Mouse (Mus musculus): ENCODE measurements around the gene Actb. TPM values are rescaled to one million over a fixed set of nuclear protein-coding genes. Genes with fewer than 3 reads are reported as not detected.

Actb gene
- polyA plus RNA-seq, 1 experiment from 2014 or later, result 12,389 TPM

DNA sequence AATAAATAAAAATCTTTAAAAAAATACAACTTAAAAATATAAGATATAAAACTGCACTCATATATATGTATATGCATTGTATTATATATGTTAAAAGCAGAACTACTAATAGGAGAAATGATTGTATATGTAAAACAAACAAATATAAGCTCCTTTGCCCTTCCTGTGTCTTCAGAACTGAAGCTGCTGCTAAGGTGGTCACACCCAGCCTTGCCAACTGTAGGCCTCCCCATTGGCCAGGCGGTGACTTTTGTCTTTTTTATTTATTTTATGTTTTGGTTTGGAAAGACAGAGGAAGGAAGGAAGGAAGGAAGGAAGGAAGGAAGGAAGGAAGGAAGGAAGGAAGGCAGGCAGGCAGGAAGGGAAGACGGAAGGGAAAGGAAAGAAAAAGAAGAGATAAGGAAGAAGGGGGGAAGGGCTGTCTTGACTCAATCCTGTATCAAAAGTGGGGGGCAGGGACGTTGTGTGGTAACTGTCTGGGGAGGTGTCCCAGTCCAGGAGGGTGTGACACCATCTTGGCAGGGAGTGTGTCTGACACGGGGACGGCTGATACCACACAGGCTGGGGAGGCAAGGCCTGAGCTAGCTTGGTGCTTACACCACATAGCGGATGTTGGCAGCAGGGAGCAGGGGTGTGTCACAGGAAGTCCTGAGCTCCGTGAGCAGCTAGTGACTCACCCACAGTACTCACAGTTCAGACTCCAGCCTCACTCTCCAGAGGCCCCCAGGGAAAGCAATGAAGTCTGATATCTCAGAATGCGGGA lies 13.9 kb upstream of the Actb start:
- WGBS, result 73% methylated on average over 8 of the region's 8 CpGs
- no peak overlapping the region for H3K4me2 ChIP-seq
- no peak overlapping the region for H3K27ac ChIP-seq
- no peak overlapping the region for H3K9ac ChIP-seq
- no peak overlapping the region for H3K4me3 ChIP-seq (replicated peaks)
- no peaks in the 10 kb centered on the region for H3K4me1 ChIP-seq
- no peaks in the 10 kb centered on the region for H3K36me3 ChIP-seq (replicated peaks)
- no peaks in the 10 kb centered on the region for H3K27me3 ChIP-seq
- no peak for ATAC-seq (ENCODE audit: low FRiP score)
- no peaks in the 10 kb centered on the region for H3K9me3 ChIP-seq

DNA sequence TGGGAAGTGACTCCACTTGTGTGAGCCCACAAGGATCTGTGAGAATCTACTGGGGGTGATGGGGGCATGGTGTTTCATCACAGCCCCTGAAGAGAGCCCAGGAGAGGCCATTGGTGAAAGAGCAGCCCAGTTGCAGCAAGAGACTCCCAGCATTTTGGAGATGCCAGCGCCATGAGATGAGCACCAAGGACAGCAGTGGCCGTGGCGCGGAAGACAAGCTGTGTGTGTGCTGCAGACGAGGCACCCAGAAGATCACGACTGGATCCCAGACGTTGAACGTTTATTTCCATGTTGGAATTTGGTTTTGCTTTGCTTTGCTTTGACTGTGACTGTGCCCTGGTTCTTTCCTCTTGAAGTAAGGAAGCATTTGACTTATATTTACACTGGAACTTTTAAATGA lies 10.8 kb upstream of the Actb start:
- H3K4me3 ChIP-seq (replicated peaks), result no peak overlapping the region
- no peak overlapping the region for H3K4me2 ChIP-seq
- WGBS, result 96% methylated on average over 8 of the region's 8 CpGs
- H3K36me3 ChIP-seq (replicated peaks), result no peaks in the 10 kb centered on the region
- H3K27ac ChIP-seq, result no peak overlapping the region
- H3K9ac ChIP-seq, result no peak overlapping the region
- H3K4me1 ChIP-seq, result no peaks in the 10 kb centered on the region
- no peak for ATAC-seq (ENCODE audit: low FRiP score)
- no peaks in the 10 kb centered on the region for H3K9me3 ChIP-seq
- H3K27me3 ChIP-seq, result no peaks in the 10 kb centered on the region

DNA sequence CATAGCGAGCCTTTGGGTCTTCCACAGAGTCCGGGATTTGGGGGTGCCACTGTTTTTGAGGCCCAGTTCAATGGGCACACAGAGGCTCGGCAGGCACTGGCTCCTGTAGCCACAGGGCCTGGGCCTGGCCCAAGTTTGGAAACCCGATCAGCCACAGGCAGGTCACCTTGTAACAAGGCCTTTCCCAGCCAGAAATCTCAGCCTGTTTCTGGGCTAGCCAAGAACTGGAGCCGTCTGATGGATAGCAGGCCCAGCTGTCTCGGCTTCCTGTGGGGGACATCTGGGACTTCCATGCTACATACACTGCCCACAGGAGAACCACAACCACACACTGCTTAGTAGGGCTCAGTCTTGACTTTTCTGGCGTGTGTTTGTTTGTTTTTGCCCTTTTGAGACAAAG lies 10.0 kb upstream of the Actb start:
- Histone ChIP-seq H3K27ac (no peak overlapping the region), H3K36me3 (replicated peaks) (no peaks in the 10 kb centered on the region), H3K4me3 (replicated peaks) (no peak overlapping the region), H3K4me2 (no peak overlapping the region), H3K9ac (no peak overlapping the region), H3K4me1 (no peaks in the 10 kb centered on the region), H3K27me3 (no peaks in the 10 kb centered on the region), H3K9me3 (no peaks in the 10 kb centered on the region)
- ATAC-seq (ENCODE audit: low FRiP score), result no peak
- WGBS, result 87% methylated on average over 7 of the region's 7 CpGs

GRCm38 (mm10) chr5:142915231-142915630 lies 8.7 kb upstream of the Actb start:
- ATAC-seq (ENCODE audit: low FRiP score), result no peak
- Histone ChIP-seq H3K4me2 (no peak overlapping the region), H3K4me1 (no peaks in the 10 kb centered on the region), H3K27ac (no peak overlapping the region), H3K9me3 (no peaks in the 10 kb centered on the region), H3K4me3 (replicated peaks) (no peak overlapping the region), H3K9ac (no peak overlapping the region), H3K36me3 (replicated peaks) (no peaks in the 10 kb centered on the region), H3K27me3 (no peaks in the 10 kb centered on the region)
- 94% methylated on average over 11 of the region's 11 CpGs for WGBS

DNA sequence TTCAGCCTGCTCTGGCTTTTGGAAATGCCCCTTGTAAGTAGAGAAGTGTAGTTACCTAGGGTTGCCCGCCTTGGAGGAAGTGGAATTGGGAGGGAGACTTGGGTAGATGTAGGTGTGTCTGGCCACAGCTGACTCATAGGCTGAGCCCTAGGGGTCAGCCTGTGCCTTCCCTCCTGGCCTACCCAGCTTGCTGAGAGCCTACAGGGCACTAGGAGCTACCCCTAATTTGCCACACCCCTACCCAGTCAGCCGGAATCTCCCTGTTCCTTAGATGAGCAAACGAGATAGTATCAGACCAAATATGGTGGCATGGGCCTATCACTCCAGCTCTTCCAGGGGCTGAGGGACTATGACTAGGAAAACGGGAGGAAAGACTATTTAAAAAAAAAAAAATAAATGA lies 6.2 kb upstream of the Actb start:
- Histone ChIP-seq H3K27me3 (no peaks in the 10 kb centered on the region), H3K36me3 (replicated peaks) (no peaks in the 10 kb centered on the region), H3K9ac (no peak overlapping the region), H3K9me3 (no peaks in the 10 kb centered on the region), H3K4me1 (peaks cover 22% of the 10 kb centered on the region), H3K4me3 (replicated peaks) (no peak overlapping the region), H3K27ac (no peak overlapping the region), H3K4me2 (no peak overlapping the region)
- ATAC-seq (ENCODE audit: low FRiP score), result no peak
- WGBS, result 79% methylated on average over 4 of the region's 4 CpGs

DNA sequence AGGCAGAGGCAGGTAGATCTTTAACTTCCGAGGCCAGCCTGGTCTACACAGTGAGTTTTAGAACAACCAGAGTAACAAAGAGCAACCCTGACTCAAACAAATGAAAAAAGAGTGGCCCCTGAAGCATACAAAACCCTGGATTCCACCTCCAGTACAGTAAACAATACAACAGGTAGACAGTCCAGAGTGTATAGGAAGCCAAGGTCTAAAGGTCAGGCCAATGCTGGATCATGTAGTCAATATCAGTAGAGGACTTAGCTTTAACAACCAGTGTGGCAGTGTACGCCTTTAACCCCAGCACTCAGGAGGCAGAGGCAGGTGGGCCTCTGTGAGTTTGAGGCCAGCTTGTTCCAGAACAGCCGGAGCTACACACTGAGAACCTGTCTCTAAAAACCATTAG lies 5.8 kb upstream of the Actb start:
- Histone ChIP-seq H3K4me2 (no peak overlapping the region), H3K4me3 (replicated peaks) (no peak overlapping the region), H3K27ac (no peak overlapping the region), H3K9ac (no peak overlapping the region), H3K27me3 (no peaks in the 10 kb centered on the region), H3K36me3 (replicated peaks) (no peaks in the 10 kb centered on the region), H3K9me3 (no peaks in the 10 kb centered on the region), H3K4me1 (peaks cover 26% of the 10 kb centered on the region)
- no peak for ATAC-seq (ENCODE audit: low FRiP score)
- 91% methylated on average over 3 of the region's 3 CpGs for WGBS

DNA sequence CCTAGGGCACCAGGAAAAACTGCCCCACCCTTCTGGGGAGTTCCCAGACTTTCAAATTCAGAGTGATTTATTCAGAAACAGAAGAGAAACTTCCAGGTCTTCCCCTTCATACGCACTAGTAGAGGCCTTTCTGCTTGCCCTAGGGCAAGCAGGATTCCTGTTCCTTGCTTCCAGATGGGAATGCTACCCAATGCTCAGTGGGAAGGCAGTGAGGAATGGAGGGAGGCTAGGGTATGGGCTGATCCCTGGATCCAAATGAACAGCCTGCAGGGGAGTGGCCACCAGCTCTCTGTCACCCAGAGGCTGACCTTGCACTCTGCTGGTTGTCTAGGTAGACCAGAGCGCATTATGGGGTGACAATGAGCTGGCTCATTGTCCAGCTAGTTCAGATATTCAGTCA lies 5.1 kb upstream of the Actb start:
- Histone ChIP-seq H3K4me2 (no peak overlapping the region), H3K27me3 (no peaks in the 10 kb centered on the region), H3K9ac (no peak overlapping the region), H3K27ac (no peak overlapping the region), H3K4me3 (replicated peaks) (no peak overlapping the region), H3K9me3 (no peaks in the 10 kb centered on the region), H3K4me1 (peaks cover 32% of the 10 kb centered on the region), H3K36me3 (replicated peaks) (no peaks in the 10 kb centered on the region)
- WGBS, result 90% methylated on average over 2 of the region's 2 CpGs
- no peak for ATAC-seq (ENCODE audit: low FRiP score)

DNA sequence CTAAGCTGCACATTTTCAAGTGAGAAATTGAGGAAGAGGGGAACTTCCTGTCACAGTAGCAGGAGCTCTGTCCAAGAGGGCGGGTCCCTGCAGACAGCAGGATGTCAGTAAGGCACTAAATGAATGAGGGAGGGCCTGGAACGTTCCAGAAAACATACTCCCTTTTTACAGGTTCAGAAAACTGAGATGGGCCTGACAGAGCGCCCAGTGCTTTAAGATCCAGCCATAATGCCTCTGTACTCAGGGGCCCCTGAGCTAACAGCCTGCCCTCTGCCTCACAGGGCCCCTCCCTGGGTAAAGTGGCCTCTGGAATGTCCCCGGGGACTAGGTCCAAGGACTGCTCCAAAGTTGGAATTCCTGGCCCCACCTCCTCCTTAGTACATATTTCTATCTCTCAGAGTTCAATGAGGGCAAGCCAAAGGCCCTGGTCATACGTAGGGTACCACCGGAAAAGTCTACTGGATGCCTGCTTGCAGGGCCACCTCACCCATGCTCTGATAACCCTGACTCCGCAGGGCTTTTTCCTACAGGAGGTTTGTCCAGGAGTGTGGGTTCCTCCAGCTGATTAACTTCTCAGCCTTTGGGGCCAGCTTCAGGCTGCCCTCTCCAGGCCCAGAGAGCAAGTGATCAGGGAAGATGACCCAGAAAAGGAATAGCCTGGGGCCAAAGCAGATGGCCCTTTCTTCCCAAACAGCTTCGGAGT lies 3.2 kb upstream of the Actb start:
- Histone ChIP-seq H3K9me3 (no peaks in the 10 kb centered on the region), H3K4me2 (no peak overlapping the region), H3K27ac (peak overlapping the region; percentile 99), H3K27me3 (no peaks in the 10 kb centered on the region), H3K9ac (no peak overlapping the region), H3K4me3 (replicated peaks) (no peak overlapping the region), H3K4me1 (peaks cover 35% of the 10 kb centered on the region), H3K36me3 (replicated peaks) (peaks cover 9% of the 10 kb centered on the region)
- WGBS, result 69% methylated on average over 8 of the region's 8 CpGs
- no peak for ATAC-seq (ENCODE audit: low FRiP score)

DNA sequence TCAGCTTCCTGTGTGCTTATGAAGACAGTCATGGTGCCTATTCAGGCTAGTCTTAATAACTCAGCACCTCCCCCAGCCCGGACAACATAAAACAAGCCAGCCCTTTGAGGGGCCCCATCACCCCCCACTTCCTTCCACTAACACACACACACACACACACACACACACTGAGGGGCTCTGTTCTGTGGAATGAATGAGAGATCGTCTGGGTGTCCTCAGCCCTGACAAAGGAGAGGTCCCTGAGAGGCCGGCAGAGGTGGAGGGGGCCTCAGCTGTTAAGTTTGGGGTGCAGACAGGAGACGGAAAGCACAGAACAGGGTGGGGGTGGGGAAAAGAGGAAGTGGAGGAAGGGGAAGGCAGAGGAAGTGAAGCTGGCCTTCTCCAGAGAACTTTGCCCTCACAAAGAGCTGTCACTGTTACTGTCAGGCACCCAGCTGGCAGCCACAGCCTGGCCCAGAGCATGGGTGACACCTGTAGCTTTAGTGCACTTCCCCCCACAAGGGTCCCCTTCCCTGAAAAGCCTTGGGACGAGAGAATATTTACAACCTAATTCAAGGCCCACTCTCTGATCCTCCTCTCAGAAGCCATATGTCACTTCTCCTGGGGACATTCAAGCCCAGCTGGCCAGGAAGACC lies 2.5 kb upstream of the Actb start:
- no peak overlapping the region for H3K4me3 ChIP-seq (replicated peaks)

DNA sequence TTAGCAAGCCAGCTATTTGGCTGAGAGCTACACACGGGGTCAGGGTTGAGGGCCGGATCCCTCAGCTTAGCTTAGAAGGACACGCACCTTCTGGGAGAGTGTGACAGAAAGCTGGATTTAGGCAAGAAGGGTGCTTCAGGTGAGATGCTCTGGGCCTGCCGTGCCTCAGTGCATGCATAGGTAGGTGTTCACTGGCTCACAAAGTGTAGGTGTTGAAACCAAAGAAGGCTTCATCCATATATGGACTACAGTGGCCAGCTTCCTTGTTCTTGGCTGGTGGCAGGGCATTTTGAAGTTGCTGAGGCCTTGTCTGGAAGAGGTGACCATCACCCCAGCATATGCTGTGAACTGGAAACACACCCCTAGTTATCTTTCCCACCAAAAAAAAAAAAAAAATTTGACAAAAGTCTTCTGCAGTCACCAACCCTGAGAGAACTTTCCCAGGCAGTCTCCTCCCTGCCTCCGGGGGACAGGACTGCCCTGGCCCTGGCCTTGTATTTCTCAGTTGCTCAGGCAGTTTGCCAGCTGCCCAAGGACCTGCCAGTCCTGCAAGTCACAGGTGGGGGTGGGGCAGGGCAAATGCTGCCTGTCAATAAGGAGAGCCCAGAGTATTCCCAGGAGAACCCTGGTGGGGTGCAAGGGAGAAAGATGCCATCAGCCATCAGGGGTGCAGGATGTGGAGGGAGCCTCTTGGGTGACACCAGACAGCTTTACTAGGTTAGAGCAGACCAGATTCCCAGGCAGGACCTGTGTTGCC lies 1.4 kb upstream of the Actb start:
- H3K27ac ChIP-seq, result peak overlapping the region; percentile 99
- no peak for ATAC-seq (ENCODE audit: low FRiP score)
- WGBS, result 84% methylated on average over 5 of the region's 5 CpGs
- H3K4me2 ChIP-seq, result peak overlapping the region; percentile 73; the same call in 1 of the 2 replicates
- peaks cover 26% of the 10 kb centered on the region for H3K36me3 ChIP-seq (replicated peaks)
- H3K4me3 ChIP-seq (replicated peaks), result peak overlapping the region; percentile 68
- H3K27me3 ChIP-seq, result no peaks in the 10 kb centered on the region
- peaks cover 47% of the 10 kb centered on the region for H3K4me1 ChIP-seq
- H3K9ac ChIP-seq, result peak overlapping the region; percentile 73
- H3K9me3 ChIP-seq, result no peaks in the 10 kb centered on the region

More for the DNA sequence above, 2.5 kb upstream of the Actb start:
- no peak overlapping the region for H3K9ac ChIP-seq
- 39% methylated on average over 5 of the region's 5 CpGs for WGBS
- H3K27ac ChIP-seq, result peak overlapping the region; percentile 99
- peaks cover 42% of the 10 kb centered on the region for H3K4me1 ChIP-seq
- H3K4me2 ChIP-seq, result no peak overlapping the region
- no peaks in the 10 kb centered on the region for H3K9me3 ChIP-seq
- H3K27me3 ChIP-seq, result no peaks in the 10 kb centered on the region
- peaks cover 16% of the 10 kb centered on the region for H3K36me3 ChIP-seq (replicated peaks)
- no peak for ATAC-seq (ENCODE audit: low FRiP score)

DNA sequence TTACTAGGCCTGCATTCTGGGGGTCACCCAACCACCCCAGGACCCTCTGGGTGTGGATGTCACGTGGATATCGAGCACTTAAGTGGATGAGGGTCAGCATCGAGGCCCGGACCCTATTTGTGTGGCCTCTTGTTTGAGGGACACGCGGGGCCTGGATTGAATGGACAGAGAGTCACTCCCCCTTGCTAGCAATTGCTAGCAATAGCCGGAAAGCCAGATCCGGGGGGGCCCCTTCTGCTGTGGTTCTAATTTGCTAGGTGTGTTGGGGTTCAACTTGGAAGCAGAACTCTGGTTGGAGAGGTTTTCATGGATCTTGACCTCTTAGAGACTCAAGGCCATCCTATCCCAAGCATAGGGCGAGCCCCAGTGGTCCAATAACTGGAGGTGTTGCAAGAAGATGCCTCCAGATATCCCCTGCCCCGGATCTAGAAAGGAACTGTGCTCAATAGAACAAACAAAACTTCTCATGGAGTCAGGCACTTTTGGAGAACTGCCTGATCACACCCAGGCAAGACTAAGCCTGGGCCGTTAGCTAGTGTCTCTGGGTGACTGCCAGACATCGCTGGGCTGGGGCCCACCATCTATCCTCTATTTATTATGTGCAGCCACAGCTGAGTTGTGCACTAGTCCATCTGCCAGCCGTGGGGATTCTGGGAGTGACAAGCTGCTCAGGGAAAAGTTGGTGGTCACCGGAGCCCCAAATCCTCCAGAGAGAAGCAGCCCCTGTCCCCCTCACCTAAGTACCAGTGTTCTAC lies 671 bp upstream of the Actb start:
- peak overlapping the region; percentile 73 for H3K9ac ChIP-seq
- H3K4me2 ChIP-seq, result peak overlapping the region; percentile 73
- no peaks in the 10 kb centered on the region for H3K9me3 ChIP-seq
- no peaks in the 10 kb centered on the region for H3K27me3 ChIP-seq
- H3K36me3 ChIP-seq (replicated peaks), result peaks cover 34% of the 10 kb centered on the region
- 27% methylated on average over 14 of the region's 14 CpGs for WGBS
- ATAC-seq (ENCODE audit: low FRiP score), result no peak; the same call in 1 of the 2 replicates
- peak overlapping the region; percentile 99 for H3K27ac ChIP-seq
- H3K4me3 ChIP-seq (replicated peaks), result peak overlapping the region; percentile 68
- peaks cover 53% of the 10 kb centered on the region for H3K4me1 ChIP-seq

Measured in forebrain, embryonic 12.5 days (tissue).